Mouse (Mus musculus): ENCODE measurements around the gene Arap2.

DNA sequence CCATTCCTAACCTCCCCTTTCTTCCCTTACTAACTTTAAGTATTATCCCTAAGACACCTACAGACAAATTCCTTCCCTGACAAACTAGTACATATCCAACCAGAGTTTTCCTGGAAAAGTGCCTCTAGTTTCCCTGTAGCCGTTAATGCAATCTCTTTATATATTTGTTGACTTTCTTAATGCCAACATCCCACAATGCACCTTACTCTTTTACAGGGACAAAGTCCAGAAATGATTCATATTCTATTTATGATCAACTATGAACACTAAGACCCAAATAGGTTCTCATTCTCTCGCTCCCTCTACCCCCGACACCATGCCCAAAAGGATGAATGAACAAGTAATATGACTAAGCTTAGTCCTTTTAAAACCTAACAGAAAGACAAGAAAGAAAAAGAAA, 49.5 kb downstream of the Arap2 start:
- TF ChIP-seq CTCF (IDR thresholded peaks at IDR 0.05; ENCODE audit: low read depth), result no peak
- no peak for TF ChIP-seq EP300 (IDR thresholded peaks at IDR 0.05; ENCODE audit: low read depth)
